Mouse (Mus musculus) forebrain, embryonic 12.5 days (tissue): Measurements from ENCODE around the gene Iqca. TPM values are rescaled to one million over a fixed set of nuclear protein-coding genes. Genes with fewer than 3 reads are reported as not detected.

ENCODE experiments used
- ATAC-seq: fragments of 200-750 bp; cut with Nextera tagmentation; 2 replicates; pipeline ENCODE4 v1.8.0; 2017; ENCODE audit warnings: moderate TSS enrichment; ENCODE audit not compliant: low FRiP score
- H3K27ac ChIP-seq: fragments of 300-500 bp; sonication (generic); 2 replicates; pipeline ENCODE4 v1.5.1; 2016; ENCODE audit warnings: mild to moderate bottlenecking
- H3K27me3 ChIP-seq: fragments of 300-500 bp; sonication (generic); 2 replicates; pipeline ENCODE4 v1.6.1; 2016; ENCODE audit warnings: mild to moderate bottlenecking
- H3K36me3 ChIP-seq: fragments of 300-500 bp; sonication (generic); replicated peaks from 2 replicates; pipeline ENCODE4 v1.6.1; 2016; ENCODE audit warnings: mild to moderate bottlenecking
- H3K4me1 ChIP-seq: fragments of 300-500 bp; sonication (generic); 2 replicates; pipeline ENCODE4 v1.6.1; 2016
- H3K4me2 ChIP-seq: fragments of 300-500 bp; sonication (generic); 2 replicates; pipeline ENCODE4 v1.6.1; 2016; ENCODE audit warnings: mild to moderate bottlenecking, moderate library complexity
- H3K4me3 ChIP-seq: fragments of 300-500 bp; sonication (generic); replicated peaks from 2 replicates; pipeline ENCODE4 v1.5.1; 2016; ENCODE audit warnings: mild to moderate bottlenecking
- H3K9ac ChIP-seq: fragments of 300-500 bp; sonication (generic); 2 replicates; pipeline ENCODE4 v1.6.1; 2016; ENCODE audit warnings: mild to moderate bottlenecking
- H3K9me3 ChIP-seq: fragments of 300-500 bp; sonication (generic); 2 replicates; pipeline ENCODE4 v1.6.1; 2016
- WGBS: fragments of 180-500 bp; shearing (Covaris S2); methylation state at CpG from one replicate; pipeline ENCODE4 v1.1.7; 2016; 5-methylcytosine and 5-hydroxymethylcytosine counted together
- polyA plus RNA-seq: library from polyadenylated mRNA; unstranded; fragments of >200 nt; fragmentation: Nextera tagmentation; extraction: Ambion mirVana; gene quantifications from 2 replicates; pipeline ENCODE4 v1.2.1, GENCODE M21; 2016

The Iqca gene
- polyA plus RNA-seq, 1 experiment from 2014 or later: 0.56 TPM

DNA sequence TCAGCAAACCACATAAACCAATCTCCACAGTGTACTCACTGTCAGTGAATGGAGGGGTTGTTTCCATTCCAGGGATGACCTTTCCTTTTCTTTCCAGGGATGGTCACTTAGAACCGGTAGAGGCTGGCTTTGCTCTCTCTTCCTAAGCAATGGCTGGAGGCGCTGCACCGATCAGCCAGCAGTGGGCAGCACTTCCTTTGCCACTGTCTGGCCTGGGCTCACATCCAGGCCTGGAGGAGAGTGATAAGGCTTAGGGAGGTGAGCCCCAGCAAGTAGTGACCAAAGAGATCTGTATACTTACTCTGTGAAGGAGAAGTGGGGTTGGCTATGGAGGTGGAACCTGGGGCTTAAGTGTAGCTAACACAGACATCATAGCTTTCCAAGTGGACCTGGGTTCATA is 126.3 kb downstream of the Iqca start:
- WGBS: 13% methylated on average over 3 of the region's 3 CpGs
- no peak overlapping the region for H3K4me3 ChIP-seq
- H3K9ac ChIP-seq: no peak overlapping the region
- H3K27ac ChIP-seq: no peak overlapping the region
- ATAC-seq: no peak
- 0 out of 2 replicates have a peak, but pooled peaks cover 3% of the 10 kb centered on the region for H3K27me3 ChIP-seq
- H3K9me3 ChIP-seq: no peaks in the 10 kb centered on the region
- H3K4me2 ChIP-seq: no peak overlapping the region
- H3K36me3 ChIP-seq: no peaks in the 10 kb centered on the region
- H3K4me1 ChIP-seq: no peaks in the 10 kb centered on the region; the same call in 1 of the 2 replicates

GRCm38 (mm10) chr1:90020336-90020735 is 132.9 kb downstream of the Iqca start:
- no peaks in the 10 kb centered on the region for H3K9me3 ChIP-seq
- H3K4me1 ChIP-seq: peaks cover 2% of the 10 kb centered on the region; the same call in 1 of the 2 replicates
- H3K27me3 ChIP-seq: peaks cover 3% of the 10 kb centered on the region; the same call in 1 of the 2 replicates
- H3K27ac ChIP-seq: no peak overlapping the region
- no peaks in the 10 kb centered on the region for H3K36me3 ChIP-seq
- WGBS: 84% methylated on average over 5 of the region's 5 CpGs
- H3K9ac ChIP-seq: no peak overlapping the region
- ATAC-seq: no peak
- no peak overlapping the region for H3K4me3 ChIP-seq
- no peak overlapping the region for H3K4me2 ChIP-seq

- Histone ChIP-seq H3K9ac (no peak overlapping the region), H3K27ac (no peak overlapping the region), H3K9me3 (no peaks in the 10 kb centered on the region), H3K4me1 (peaks cover 3% of the 10 kb centered on the region; the same call in 1 of the 2 replicates), H3K4me2 (no peak overlapping the region), H3K4me3 (no peak overlapping the region), H3K27me3 (peaks cover 2% of the 10 kb centered on the region; the same call in 1 of the 2 replicates), H3K36me3 (no peaks in the 10 kb centered on the region)
- ATAC-seq: no peak
- 81% methylated on average over 6 of the region's 6 CpGs for WGBS
These were observed 135.1 kb downstream of the Iqca start for GRCm38 (mm10) chr1:90018071-90018470.

- Histone ChIP-seq H3K36me3 (no peaks in the 10 kb centered on the region), H3K27ac (0 out of 2 replicates have a peak within 1 kb of the TSS, but pooled peaks have one; percentile 13), H3K27me3 (peaks cover 10% of the 10 kb centered on the region; the same call in 1 of the 2 replicates), H3K9ac (no peak within 1 kb of the TSS), H3K9me3 (no peaks in the 10 kb centered on the region), H3K4me3 (no peak within 1 kb of the TSS), H3K4me2 (no peak within 1 kb of the TSS), H3K4me1 (peaks cover 3% of the 10 kb centered on the region; the same call in 1 of the 2 replicates)
- ATAC-seq: no peak
- WGBS: 78% methylated on average over 5 of the region's 5 CpGs
These were observed 138.8 kb downstream of the Iqca start, which contains the start of gene Asb18 for GRCm38 (mm10) chr1:90014446-90014845. Gene Asb18, minus strand, starts transcription at chr1:90014666.

GRCm38 (mm10) chr1:90013273-90013672 is 139.9 kb downstream of the Iqca start:
- Histone ChIP-seq H3K4me1 (peaks cover 3% of the 10 kb centered on the region; the same call in 1 of the 2 replicates), H3K27ac (no peak overlapping the region), H3K9ac (no peak overlapping the region), H3K4me3 (no peak overlapping the region), H3K36me3 (no peaks in the 10 kb centered on the region), H3K4me2 (no peak overlapping the region), H3K9me3 (no peaks in the 10 kb centered on the region), H3K27me3 (peaks cover 15% of the 10 kb centered on the region; the same call in 1 of the 2 replicates)
- no peak for ATAC-seq
- WGBS: 82% methylated on average over 5 of the region's 5 CpGs

GRCm38 (mm10) chr1:90012850-90013249 is 140.4 kb downstream of the Iqca start:
- peaks cover 18% of the 10 kb centered on the region; the same call in 1 of the 2 replicates for H3K27me3 ChIP-seq
- H3K4me1 ChIP-seq: peaks cover 3% of the 10 kb centered on the region; the same call in 1 of the 2 replicates
- H3K9ac ChIP-seq: no peak overlapping the region
- no peak overlapping the region for H3K4me3 ChIP-seq
- 60% methylated on average over 7 of the region's 7 CpGs for WGBS
- ATAC-seq: no peak
- no peaks in the 10 kb centered on the region for H3K9me3 ChIP-seq
- no peaks in the 10 kb centered on the region for H3K36me3 ChIP-seq
- H3K27ac ChIP-seq: no peak overlapping the region
- H3K4me2 ChIP-seq: no peak overlapping the region

DNA sequence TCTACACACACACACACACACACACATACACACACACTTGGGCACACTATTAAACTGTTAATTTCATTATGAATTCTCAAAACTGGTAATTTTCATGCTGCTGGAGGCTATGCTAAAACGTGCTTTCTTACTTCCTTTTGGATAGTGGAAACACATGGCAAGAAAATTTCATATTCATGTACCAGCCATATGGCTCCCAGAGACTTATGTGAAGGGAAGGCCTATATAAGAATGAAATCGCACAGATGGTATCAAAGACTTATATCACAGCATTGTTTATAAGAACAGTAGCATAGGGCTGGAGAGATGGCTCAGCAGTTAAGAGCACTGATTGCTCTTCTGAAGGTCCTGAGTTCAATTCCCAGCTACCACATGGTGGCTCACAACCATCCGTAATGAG is 141.0 kb downstream of the Iqca start:
- WGBS: 77% methylated on average over 3 of the region's 3 CpGs
- H3K27ac ChIP-seq: no peak overlapping the region
- H3K4me2 ChIP-seq: no peak overlapping the region
- ATAC-seq: no peak
- H3K27me3 ChIP-seq: peaks cover 24% of the 10 kb centered on the region; the same call in 1 of the 2 replicates
- no peak overlapping the region for H3K9ac ChIP-seq
- H3K4me3 ChIP-seq: no peak overlapping the region
- H3K4me1 ChIP-seq: peaks cover 3% of the 10 kb centered on the region; the same call in 1 of the 2 replicates
- H3K9me3 ChIP-seq: no peaks in the 10 kb centered on the region
- H3K36me3 ChIP-seq: no peaks in the 10 kb centered on the region

- Histone ChIP-seq H3K9ac (no peak overlapping the region), H3K4me1 (no peaks in the 10 kb centered on the region), H3K4me3 (no peak overlapping the region), H3K9me3 (no peaks in the 10 kb centered on the region), H3K27me3 (peaks cover 30% of the 10 kb centered on the region; the same call in 1 of the 2 replicates), H3K4me2 (no peak overlapping the region), H3K27ac (no peak overlapping the region), H3K36me3 (no peaks in the 10 kb centered on the region)
- WGBS: 80% methylated on average over 1 of the region's 1 CpGs
- no peak for ATAC-seq
These were observed 143.1 kb downstream of the Iqca start for GRCm38 (mm10) chr1:90010077-90010476.

GRCm38 (mm10) chr1:90009188-90009587 is 144.0 kb downstream of the Iqca start:
- Histone ChIP-seq H3K9ac (no peak overlapping the region), H3K27ac (no peak overlapping the region), H3K36me3 (no peaks in the 10 kb centered on the region), H3K4me1 (no peaks in the 10 kb centered on the region), H3K4me2 (no peak overlapping the region), H3K4me3 (no peak overlapping the region), H3K27me3 (peaks cover 33% of the 10 kb centered on the region), H3K9me3 (no peaks in the 10 kb centered on the region)
- no peak for ATAC-seq
- WGBS: 49% methylated on average over 3 of the region's 3 CpGs

- Histone ChIP-seq H3K4me1 (no peaks in the 10 kb centered on the region), H3K9me3 (no peaks in the 10 kb centered on the region), H3K4me3 (no peak overlapping the region), H3K27ac (peak overlapping the region; percentile 59; the same call in 1 of the 2 replicates), H3K36me3 (no peaks in the 10 kb centered on the region), H3K9ac (no peak overlapping the region), H3K27me3 (peaks cover 46% of the 10 kb centered on the region), H3K4me2 (no peak overlapping the region)
- 57% methylated on average over 14 of the region's 14 CpGs for WGBS
- ATAC-seq: no peak
These were observed 146.5 kb downstream of the Iqca start for GRCm38 (mm10) chr1:90006666-90007065.

GRCm38 (mm10) chr1:90000981-90001380 is 152.2 kb downstream of the Iqca start:
- no peak for ATAC-seq
- H3K9me3 ChIP-seq: no peaks in the 10 kb centered on the region
- H3K27me3 ChIP-seq: peaks cover 69% of the 10 kb centered on the region
- H3K4me2 ChIP-seq: no peak overlapping the region
- H3K27ac ChIP-seq: no peak overlapping the region
- H3K4me1 ChIP-seq: no peaks in the 10 kb centered on the region
- H3K36me3 ChIP-seq: no peaks in the 10 kb centered on the region
- H3K4me3 ChIP-seq: no peak overlapping the region
- H3K9ac ChIP-seq: no peak overlapping the region
- WGBS: 33% methylated on average over 5 of the region's 5 CpGs

- no peak overlapping the region for H3K4me3 ChIP-seq
- no peaks in the 10 kb centered on the region for H3K9me3 ChIP-seq
- no peak for ATAC-seq
- 85% methylated on average over 3 of the region's 3 CpGs for WGBS
- H3K4me2 ChIP-seq: no peak overlapping the region
- peaks cover 76% of the 10 kb centered on the region for H3K27me3 ChIP-seq
- no peak overlapping the region for H3K9ac ChIP-seq
- H3K36me3 ChIP-seq: no peaks in the 10 kb centered on the region
- H3K27ac ChIP-seq: no peak overlapping the region
- no peaks in the 10 kb centered on the region for H3K4me1 ChIP-seq
These were observed 153.3 kb downstream of the Iqca start for GRCm38 (mm10) chr1:89999858-90000257.

GRCm38 (mm10) chr1:89998696-89999095 is 154.5 kb downstream of the Iqca start:
- no peak for ATAC-seq
- 77% methylated on average over 2 of the region's 2 CpGs for WGBS
- H3K27me3 ChIP-seq: peaks cover 78% of the 10 kb centered on the region

More at GRCm38 (mm10) chr1:89998696-89999095, 154.5 kb downstream of the Iqca start:
- no peaks in the 10 kb centered on the region for H3K4me1 ChIP-seq
- no peak overlapping the region for H3K4me3 ChIP-seq
- no peaks in the 10 kb centered on the region for H3K9me3 ChIP-seq
- no peaks in the 10 kb centered on the region for H3K36me3 ChIP-seq
- no peak overlapping the region for H3K27ac ChIP-seq
- no peak overlapping the region for H3K4me2 ChIP-seq
- no peak overlapping the region for H3K9ac ChIP-seq
